Mouse (Mus musculus): Measurements from ENCODE around the gene Ankrd44.

DNA sequence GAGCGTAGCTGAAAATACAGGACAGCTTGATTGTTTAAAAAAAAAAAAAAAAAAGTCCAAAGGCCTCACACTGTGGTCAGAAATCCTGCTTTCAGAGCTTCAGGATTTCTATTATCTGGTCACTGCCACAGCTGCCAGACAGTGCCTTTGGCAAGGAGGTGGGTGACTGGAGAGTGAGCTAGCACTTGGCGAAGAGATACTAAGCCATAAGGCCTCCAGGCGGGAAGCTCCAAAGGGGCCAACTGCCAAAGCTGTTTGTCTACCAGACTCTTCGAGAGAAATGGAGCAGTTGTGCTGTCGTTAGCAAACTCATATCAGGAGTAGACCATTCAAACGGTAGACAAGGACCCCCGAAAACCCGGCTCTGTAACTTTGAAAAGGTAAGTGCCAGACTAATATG, 3.5 kb downstream of the Ankrd44 start:
- TF ChIP-seq CTCF (IDR thresholded peaks at IDR 0.05; ENCODE audit: low read depth, low read length) (no peak), POLR2A (IDR thresholded peaks at IDR 0.05; ENCODE audit: borderline replicate concordance, low read depth, low read length) (no peak)

All from bone marrow macrophage, adult 2 months (primary cell).